Mouse (Mus musculus) liver, adult 2 months (tissue): ENCODE measurements at regions not wholly inside any gene's neighbourhood (a gene's known extent, or its start where the extent isn't known, plus 50 kb on each side); places are given as distances from the start of the nearest gene placed in this dataset.

Experiments used
- CTCF ChIP-seq: fragments of 200-500 bp; IDR thresholded peaks from 2 replicates; pipeline ENCODE4 v1.5.1; 2011; ENCODE audit warnings: low read depth, low read length, control low read depth
- POLR2A ChIP-seq: fragments of 200-500 bp; IDR thresholded peaks from 2 replicates; pipeline ENCODE4 v1.6.1; 2011; ENCODE audit warnings: low read length, control low read depth; ENCODE audit not compliant: insufficient read depth; ENCODE audit errors: extremely low read depth

DNA sequence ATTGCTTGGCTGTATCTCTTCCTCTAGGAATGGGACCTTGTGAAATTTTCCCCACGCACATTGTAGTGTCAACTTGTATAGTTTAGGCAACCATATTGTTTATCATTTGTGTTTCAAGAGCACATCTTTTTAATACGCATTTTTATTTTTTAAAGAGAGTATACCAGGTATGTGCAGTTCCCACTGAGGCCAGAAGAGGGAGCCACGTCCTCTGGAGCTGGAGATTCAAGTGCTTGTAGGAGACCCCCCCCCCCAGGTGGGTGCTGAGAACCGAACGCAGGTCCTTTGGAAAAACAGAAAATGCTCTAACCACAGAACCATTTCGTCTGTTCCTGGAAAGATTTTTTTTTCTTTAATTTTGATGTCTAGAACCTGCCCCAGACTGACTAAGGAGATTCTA, 161.5 kb downstream of the Dad1 start:
- TF ChIP-seq CTCF (no peak), POLR2A (no peak)
